Mouse (Mus musculus): ENCODE measurements around the gene Lysmd1. TPM values are rescaled to one million over a fixed set of nuclear protein-coding genes. Genes with fewer than 3 reads are reported as not detected.

Lysmd1 gene
- polyA plus RNA-seq, 1 experiment from 2014 or later, result 9.7 TPM

- no peaks in the 10 kb centered on the region for H3K9me3 ChIP-seq (replicated peaks; ENCODE audit: control insufficient read depth, low read length)
- H3K4me1 ChIP-seq (ENCODE audit: control insufficient read depth, insufficient read depth, low read length), result no peaks in the 10 kb centered on the region
- peaks cover 4% of the 10 kb centered on the region; the same call in 1 of the 2 replicates for H3K36me3 ChIP-seq (ENCODE audit: control insufficient read depth, insufficient read depth)
- no peak within 1 kb of the TSS; the same call in 1 of the 2 replicates for H3K4me2 ChIP-seq (ENCODE audit: low read depth, low read length)
- ATAC-seq (replicated peaks; ENCODE audit: extremely low read depth, insufficient read depth, low FRiP score), result no peak
- WGBS, result 73% methylated on average over 10 of the region's 10 CpGs
- H3K4me3 ChIP-seq (ENCODE audit: low read length), result peak within 1 kb of the TSS; percentile 6; the same call in 1 of the 2 replicates
- no peaks in the 10 kb centered on the region for H3K27me3 ChIP-seq (ENCODE audit: control insufficient read depth, insufficient read depth, low read length)
- no peak within 1 kb of the TSS; the same call in 1 of the 2 replicates for H3K9ac ChIP-seq (ENCODE audit: low read length)
- peak within 1 kb of the TSS; percentile 51 for H3K27ac ChIP-seq (ENCODE audit: low read length)
Observed at GRCm38 (mm10) chr3:95141952-95142616, 8.2 kb downstream of the Lysmd1 start, which contains the start of gene Tnfaip8l2. Gene Tnfaip8l2 (minus strand): TSS chr3:95142360.

GRCm38 (mm10) chr3:95142617-95143011 is 8.7 kb downstream of the Lysmd1 start:
- H3K4me2 ChIP-seq (ENCODE audit: low read depth, low read length), result no peak overlapping the region
- WGBS, result 6% methylated on average over 5 of the region's 5 CpGs
- peaks cover 4% of the 10 kb centered on the region; the same call in 1 of the 2 replicates for H3K36me3 ChIP-seq (ENCODE audit: control insufficient read depth, insufficient read depth)
- no peaks in the 10 kb centered on the region for H3K9me3 ChIP-seq (replicated peaks; ENCODE audit: control insufficient read depth, low read length)
- ATAC-seq (replicated peaks; ENCODE audit: extremely low read depth, insufficient read depth, low FRiP score), result peak; percentile 64
- H3K9ac ChIP-seq (ENCODE audit: low read length), result no peak overlapping the region
- H3K4me3 ChIP-seq (ENCODE audit: low read length), result no peak overlapping the region
- no peak overlapping the region for H3K27ac ChIP-seq (ENCODE audit: low read length)
- no peaks in the 10 kb centered on the region for H3K27me3 ChIP-seq (ENCODE audit: control insufficient read depth, insufficient read depth, low read length)
- no peaks in the 10 kb centered on the region for H3K4me1 ChIP-seq (ENCODE audit: control insufficient read depth, insufficient read depth, low read length)

GRCm38 (mm10) chr3:95147924-95148323 is 14.0 kb downstream of the Lysmd1 start:
- H3K27me3 ChIP-seq (ENCODE audit: control insufficient read depth, insufficient read depth, low read length), result no peaks in the 10 kb centered on the region
- no peak overlapping the region for H3K4me2 ChIP-seq (ENCODE audit: low read depth, low read length)
- no peaks in the 10 kb centered on the region for H3K4me1 ChIP-seq (ENCODE audit: control insufficient read depth, insufficient read depth, low read length)
- H3K27ac ChIP-seq (ENCODE audit: low read length), result no peak overlapping the region
- no peak for ATAC-seq (replicated peaks; ENCODE audit: extremely low read depth, insufficient read depth, low FRiP score)
- WGBS, result 68% methylated on average over 3 of the region's 3 CpGs
- H3K9me3 ChIP-seq (replicated peaks; ENCODE audit: control insufficient read depth, low read length), result no peaks in the 10 kb centered on the region
- H3K9ac ChIP-seq (ENCODE audit: low read length), result no peak overlapping the region
- no peaks in the 10 kb centered on the region for H3K36me3 ChIP-seq (ENCODE audit: control insufficient read depth, insufficient read depth)
- H3K4me3 ChIP-seq (ENCODE audit: low read length), result no peak overlapping the region

GRCm38 (mm10) chr3:95153874-95154273 is 20.0 kb downstream of the Lysmd1 start:
- Histone ChIP-seq H3K9me3 (replicated peaks; ENCODE audit: control insufficient read depth, low read length) (no peaks in the 10 kb centered on the region), H3K36me3 (ENCODE audit: control insufficient read depth, insufficient read depth) (no peaks in the 10 kb centered on the region), H3K27me3 (ENCODE audit: control insufficient read depth, insufficient read depth, low read length) (no peaks in the 10 kb centered on the region), H3K4me2 (ENCODE audit: low read depth, low read length) (no peak overlapping the region), H3K4me1 (ENCODE audit: control insufficient read depth, insufficient read depth, low read length) (no peaks in the 10 kb centered on the region), H3K4me3 (ENCODE audit: low read length) (no peak overlapping the region), H3K27ac (ENCODE audit: low read length) (no peak overlapping the region), H3K9ac (ENCODE audit: low read length) (no peak overlapping the region)
- ATAC-seq (replicated peaks; ENCODE audit: extremely low read depth, insufficient read depth, low FRiP score), result no peak
- WGBS, result 49% methylated on average over 4 of the region's 4 CpGs

GRCm38 (mm10) chr3:95159511-95159986 is 25.7 kb downstream of the Lysmd1 start:
- H3K27ac ChIP-seq (ENCODE audit: low read length), result no peak overlapping the region
- H3K9me3 ChIP-seq (replicated peaks; ENCODE audit: control insufficient read depth, low read length), result no peaks in the 10 kb centered on the region
- ATAC-seq (replicated peaks; ENCODE audit: extremely low read depth, insufficient read depth, low FRiP score), result no peak
- peak overlapping the region; percentile 62 for H3K4me3 ChIP-seq (ENCODE audit: low read length)
- peak overlapping the region; percentile 95 for H3K4me2 ChIP-seq (ENCODE audit: low read depth, low read length)
- H3K27me3 ChIP-seq (ENCODE audit: control insufficient read depth, insufficient read depth, low read length), result no peaks in the 10 kb centered on the region
- peak overlapping the region; percentile 58 for H3K9ac ChIP-seq (ENCODE audit: low read length)
- H3K4me1 ChIP-seq (ENCODE audit: control insufficient read depth, insufficient read depth, low read length), result peaks cover 31% of the 10 kb centered on the region
- WGBS, result 19% methylated on average over 8 of the region's 8 CpGs
- no peaks in the 10 kb centered on the region for H3K36me3 ChIP-seq (ENCODE audit: control insufficient read depth, insufficient read depth)

- WGBS, result under 1% methylated on average over 66 of the region's 66 CpGs
- Histone ChIP-seq H3K4me2 (ENCODE audit: low read depth, low read length) (peak within 1 kb of the TSS; percentile 95), H3K36me3 (ENCODE audit: control insufficient read depth, insufficient read depth) (no peaks in the 10 kb centered on the region), H3K27me3 (ENCODE audit: control insufficient read depth, insufficient read depth, low read length) (no peaks in the 10 kb centered on the region), H3K9ac (ENCODE audit: low read length) (peak within 1 kb of the TSS; percentile 65), H3K9me3 (replicated peaks; ENCODE audit: control insufficient read depth, low read length) (no peaks in the 10 kb centered on the region), H3K27ac (ENCODE audit: low read length) (no peak within 1 kb of the TSS), H3K4me3 (ENCODE audit: low read length) (peak within 1 kb of the TSS; percentile 62), H3K4me1 (ENCODE audit: control insufficient read depth, insufficient read depth, low read length) (peaks cover 37% of the 10 kb centered on the region)
- ATAC-seq (replicated peaks; ENCODE audit: extremely low read depth, insufficient read depth, low FRiP score), result peak; percentile 96
Observed at GRCm38 (mm10) chr3:95159987-95160963, 26.4 kb downstream of the Lysmd1 start, which contains the start of gene Sema6c. Gene Sema6c (plus strand): TSS chr3:95160457.

GRCm38 (mm10) chr3:95161041-95161551 is 27.2 kb downstream of the Lysmd1 start:
- no peaks in the 10 kb centered on the region for H3K27me3 ChIP-seq (ENCODE audit: control insufficient read depth, insufficient read depth, low read length)
- H3K36me3 ChIP-seq (ENCODE audit: control insufficient read depth, insufficient read depth), result no peaks in the 10 kb centered on the region
- peak overlapping the region; percentile 95 for H3K4me2 ChIP-seq (ENCODE audit: low read depth, low read length)
- peaks cover 37% of the 10 kb centered on the region for H3K4me1 ChIP-seq (ENCODE audit: control insufficient read depth, insufficient read depth, low read length)
- 3% methylated on average over 30 of the region's 30 CpGs for WGBS
- H3K9me3 ChIP-seq (replicated peaks; ENCODE audit: control insufficient read depth, low read length), result no peaks in the 10 kb centered on the region
- no peak overlapping the region for H3K27ac ChIP-seq (ENCODE audit: low read length)
- no peak for ATAC-seq (replicated peaks; ENCODE audit: extremely low read depth, insufficient read depth, low FRiP score)
- peak overlapping the region; percentile 62 for H3K4me3 ChIP-seq (ENCODE audit: low read length)
- peak overlapping the region; percentile 65 for H3K9ac ChIP-seq (ENCODE audit: low read length)

GRCm38 (mm10) chr3:95161618-95162344 is 27.9 kb downstream of the Lysmd1 start:
- Histone ChIP-seq H3K4me3 (ENCODE audit: low read length) (peak overlapping the region; percentile 62), H3K4me1 (ENCODE audit: control insufficient read depth, insufficient read depth, low read length) (peaks cover 37% of the 10 kb centered on the region), H3K9ac (ENCODE audit: low read length) (peak overlapping the region; percentile 65), H3K27ac (ENCODE audit: low read length) (no peak overlapping the region), H3K4me2 (ENCODE audit: low read depth, low read length) (peak overlapping the region; percentile 95), H3K9me3 (replicated peaks; ENCODE audit: control insufficient read depth, low read length) (no peaks in the 10 kb centered on the region), H3K27me3 (ENCODE audit: control insufficient read depth, insufficient read depth, low read length) (no peaks in the 10 kb centered on the region), H3K36me3 (ENCODE audit: control insufficient read depth, insufficient read depth) (no peaks in the 10 kb centered on the region)
- no peak for ATAC-seq (replicated peaks; ENCODE audit: extremely low read depth, insufficient read depth, low FRiP score)
- 18% methylated on average over 9 of the region's 9 CpGs for WGBS

Data from heart, embryonic 16.5 days (tissue).